Mouse (Mus musculus) embryonic facial prominence, embryonic 11.5 days (tissue): Measurements from ENCODE around the gene E130208F15Rik. TPM values are rescaled to one million over a fixed set of nuclear protein-coding genes. Genes with fewer than 3 reads are reported as not detected.

ENCODE experiments used
- ATAC-seq: fragments of 200-750 bp; cut with Nextera tagmentation; replicated peaks from 2 replicates; pipeline ENCODE4 v1.8.0; 2017; ENCODE audit warnings: low read depth; ENCODE audit not compliant: insufficient number of reproducible peaks, low FRiP score, low TSS enrichment
- DNase-seq: peaks from one replicate; pipeline ENCODE4 v3.0.0-alpha.2; 2015; ENCODE audit warnings: low spot score
- H3K27ac ChIP-seq: fragments of 300-500 bp; sonication (generic); replicated peaks from 2 replicates; pipeline ENCODE4 v1.5.1; 2014; ENCODE audit warnings: mild to moderate bottlenecking, low read depth, low read length, control low read depth
- H3K27me3 ChIP-seq: fragments of 300-500 bp; sonication (generic); 2 replicates; pipeline ENCODE4 v1.6.1; 2014; ENCODE audit warnings: mild to moderate bottlenecking, low read length, moderate library complexity, mixed read lengths; ENCODE audit not compliant: control insufficient read depth, insufficient read depth
- H3K36me3 ChIP-seq: fragments of 300-500 bp; sonication (generic); replicated peaks from 2 replicates; pipeline ENCODE4 v1.6.1; 2014; ENCODE audit warnings: low read depth, mild to moderate bottlenecking, low read length, moderate library complexity, mixed read lengths; ENCODE audit not compliant: control insufficient read depth, insufficient read depth
- H3K4me1 ChIP-seq: fragments of 300-500 bp; sonication (generic); 2 replicates; pipeline ENCODE4 v1.6.1; 2014; ENCODE audit warnings: low read length, mixed read lengths; ENCODE audit not compliant: control insufficient read depth, insufficient read depth
- H3K4me2 ChIP-seq: fragments of 300-500 bp; sonication (generic); 2 replicates; pipeline ENCODE4 v1.6.1; 2014; ENCODE audit warnings: low read depth, mild to moderate bottlenecking, control low read depth, low read length, moderate library complexity
- H3K4me3 ChIP-seq: fragments of 300-500 bp; sonication (generic); 2 replicates; pipeline ENCODE4 v1.5.1; 2014; ENCODE audit warnings: low read depth, low read length, control low read depth
- H3K9ac ChIP-seq: fragments of 300-500 bp; sonication (generic); replicated peaks from 2 replicates; pipeline ENCODE4 v1.6.1; 2014; ENCODE audit warnings: mild to moderate bottlenecking, control low read depth, low read length
- H3K9me3 ChIP-seq: fragments of 300-500 bp; sonication (generic); replicated peaks from 2 replicates; pipeline ENCODE4 v1.6.1; 2016; ENCODE audit warnings: mild to moderate bottlenecking, low read length, inconsistent platforms, mixed read lengths; ENCODE audit not compliant: control insufficient read depth
- WGBS: fragments of 180-500 bp; shearing (Covaris S2); extraction: QIAGEN DNeasy Blood & Tissue Kit; methylation state at CpG from one replicate; pipeline ENCODE4 v1.1.7; 2014; 5-methylcytosine and 5-hydroxymethylcytosine counted together
- polyA plus RNA-seq: library from polyadenylated mRNA; unstranded; fragments of >200 nt; fragmentation: Nextera tagmentation; extraction: Ambion mirVana; gene quantifications from 2 replicates; pipeline ENCODE4 v1.2.1, GENCODE M21; 2014

Gene E130208F15Rik
- polyA plus RNA-seq, result 1.4 TPM in 1 of 2 replicates, not detected in the other

DNA sequence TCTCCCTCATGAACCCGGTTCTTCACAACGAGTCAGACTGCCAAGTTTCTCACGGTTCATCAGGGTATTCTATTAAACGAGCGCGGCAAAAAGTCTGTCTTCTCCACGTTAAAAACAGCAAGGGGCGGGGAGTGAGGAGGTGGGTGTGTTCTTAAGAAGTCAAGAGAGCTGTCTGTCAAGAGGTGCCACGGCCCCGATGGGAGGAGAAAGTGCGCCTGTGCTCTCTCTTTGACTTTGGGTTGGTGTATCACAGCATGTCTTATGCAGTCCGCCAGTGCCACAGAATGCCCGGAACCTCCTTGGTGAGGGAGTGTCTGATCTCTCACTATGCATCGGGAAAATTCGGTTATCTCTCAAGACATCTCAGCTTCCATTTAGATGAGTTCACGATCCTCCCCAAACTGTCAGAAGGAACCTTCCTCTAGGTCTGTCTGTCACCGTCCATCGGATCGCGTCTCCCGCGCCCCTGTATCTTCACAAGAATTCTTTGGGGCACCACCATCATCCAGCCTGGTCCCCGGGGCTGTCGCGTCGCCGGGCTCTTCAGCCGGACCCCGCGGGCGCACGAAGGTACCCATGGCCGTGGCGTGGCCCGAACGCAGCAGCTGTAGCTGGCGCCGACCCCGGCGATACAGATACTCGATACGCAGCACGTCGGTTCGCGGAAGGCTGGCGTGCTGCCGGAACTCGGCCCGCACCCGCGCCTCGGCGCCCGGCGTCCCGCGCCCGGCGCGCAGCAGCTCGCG lies at the start of gene E130208F15Rik:
Gene E130208F15Rik (plus strand): TSS at position 202 of the 746 bp plus-strand sequence.
- H3K4me1 ChIP-seq, result no peaks in the 10 kb centered on the region
- H3K27me3 ChIP-seq, result no peaks in the 10 kb centered on the region
- H3K4me3 ChIP-seq, result peak within 1 kb of the TSS; percentile 87
- no peaks in the 10 kb centered on the region for H3K36me3 ChIP-seq
- H3K9me3 ChIP-seq, result no peaks in the 10 kb centered on the region
- DNase-seq (peak; percentile 76), ATAC-seq (peak; percentile 76)
- peak within 1 kb of the TSS; percentile 80; the same call in 1 of the 2 replicates for H3K27ac ChIP-seq
- under 1% methylated on average over 63 of the region's 63 CpGs for WGBS
- H3K9ac ChIP-seq, result peak within 1 kb of the TSS; percentile 87
- peak within 1 kb of the TSS; percentile 83 for H3K4me2 ChIP-seq

DNA sequence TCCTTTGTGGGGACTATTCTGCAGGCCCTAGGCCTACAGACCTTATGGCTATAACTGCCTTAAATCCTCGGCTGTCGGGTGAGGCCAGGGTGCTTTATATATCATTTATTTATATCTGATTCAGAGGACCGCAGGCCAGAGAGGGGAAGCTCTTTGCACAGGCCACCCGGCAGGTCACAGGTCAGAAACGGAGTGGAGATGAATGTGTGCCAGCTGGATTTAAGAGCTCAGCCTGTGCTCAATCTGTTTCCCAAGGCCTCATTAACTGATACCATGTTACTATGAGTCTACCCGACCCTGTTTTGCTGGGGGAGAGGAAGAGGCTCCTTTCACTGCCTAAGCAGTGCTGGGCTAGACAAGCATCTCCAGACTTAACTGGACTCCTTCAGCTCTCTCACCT lies 47.2 kb upstream of the E130208F15Rik start:
- Histone ChIP-seq H3K4me1 (no peaks in the 10 kb centered on the region), H3K4me3 (no peak overlapping the region), H3K27me3 (no peaks in the 10 kb centered on the region), H3K27ac (no peak overlapping the region), H3K36me3 (no peaks in the 10 kb centered on the region), H3K9ac (no peak overlapping the region), H3K9me3 (no peaks in the 10 kb centered on the region), H3K4me2 (no peak overlapping the region)
- no peak for DNase-seq
- ATAC-seq, result no peak
- 81% methylated on average over 6 of the region's 6 CpGs for whole genome bisulfite sequencing

DNA sequence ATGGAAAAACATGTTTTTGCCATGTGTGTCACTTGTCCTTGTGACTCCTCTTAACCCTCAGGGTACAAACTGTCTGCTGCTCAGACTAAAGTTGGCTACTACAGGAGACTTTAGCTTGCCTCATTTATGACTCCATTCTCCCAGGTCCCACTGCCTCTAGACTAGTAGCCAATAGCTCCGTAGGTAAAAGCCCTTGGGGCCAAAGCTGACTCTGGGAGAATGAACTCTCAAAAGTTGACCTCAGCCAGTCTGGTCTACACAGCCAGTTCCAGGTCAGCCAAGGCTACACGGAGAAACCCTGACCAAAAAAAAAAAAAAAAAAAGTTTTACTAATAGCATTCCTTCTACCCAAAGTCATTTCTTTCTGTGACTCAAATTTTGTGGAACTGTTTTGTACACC lies 42.6 kb upstream of the E130208F15Rik start:
- no peak for ATAC-seq
- DNase-seq, result no peak
- H3K27ac ChIP-seq, result no peak overlapping the region
- H3K4me1 ChIP-seq, result no peaks in the 10 kb centered on the region
- no peaks in the 10 kb centered on the region for H3K27me3 ChIP-seq
- H3K36me3 ChIP-seq, result no peaks in the 10 kb centered on the region
- H3K4me3 ChIP-seq, result no peak overlapping the region
- H3K4me2 ChIP-seq, result no peak overlapping the region; the same call in 1 of the 2 replicates
- no peaks in the 10 kb centered on the region for H3K9me3 ChIP-seq
- H3K9ac ChIP-seq, result no peak overlapping the region
- WGBS, result 57% methylated on average over 2 of the region's 2 CpGs

DNA sequence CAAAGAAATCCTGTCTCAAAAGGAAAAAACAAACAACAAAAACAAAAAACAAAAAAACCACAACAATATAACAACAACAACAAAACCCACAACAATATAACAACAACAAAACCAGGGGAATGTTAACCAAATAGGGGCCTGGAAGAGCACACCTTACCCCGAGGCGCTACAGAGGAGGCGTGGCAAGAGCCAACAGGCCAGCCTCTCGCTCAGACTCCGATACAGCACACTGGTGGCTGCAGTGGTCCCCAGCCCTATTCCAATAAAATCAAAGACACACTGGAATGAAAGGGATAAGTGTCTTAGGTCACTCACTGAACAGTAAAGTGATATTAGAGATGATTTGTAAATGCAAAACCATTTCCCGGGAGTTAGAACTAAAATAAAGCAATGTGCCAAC lies 42.0 kb upstream of the E130208F15Rik start:
- Histone ChIP-seq H3K36me3 (no peaks in the 10 kb centered on the region), H3K4me2 (peak overlapping the region; percentile 80), H3K27ac (peak overlapping the region; percentile 90; the same call in 1 of the 2 replicates), H3K9me3 (no peaks in the 10 kb centered on the region), H3K27me3 (no peaks in the 10 kb centered on the region), H3K4me3 (peak overlapping the region; percentile 65), H3K9ac (peak overlapping the region; percentile 60), H3K4me1 (no peaks in the 10 kb centered on the region)
- WGBS, result under 1% methylated on average over 6 of the region's 6 CpGs
- ATAC-seq (peak; percentile 49; the same call in 1 of the 2 replicates), DNase-seq (peak; percentile 46)

DNA sequence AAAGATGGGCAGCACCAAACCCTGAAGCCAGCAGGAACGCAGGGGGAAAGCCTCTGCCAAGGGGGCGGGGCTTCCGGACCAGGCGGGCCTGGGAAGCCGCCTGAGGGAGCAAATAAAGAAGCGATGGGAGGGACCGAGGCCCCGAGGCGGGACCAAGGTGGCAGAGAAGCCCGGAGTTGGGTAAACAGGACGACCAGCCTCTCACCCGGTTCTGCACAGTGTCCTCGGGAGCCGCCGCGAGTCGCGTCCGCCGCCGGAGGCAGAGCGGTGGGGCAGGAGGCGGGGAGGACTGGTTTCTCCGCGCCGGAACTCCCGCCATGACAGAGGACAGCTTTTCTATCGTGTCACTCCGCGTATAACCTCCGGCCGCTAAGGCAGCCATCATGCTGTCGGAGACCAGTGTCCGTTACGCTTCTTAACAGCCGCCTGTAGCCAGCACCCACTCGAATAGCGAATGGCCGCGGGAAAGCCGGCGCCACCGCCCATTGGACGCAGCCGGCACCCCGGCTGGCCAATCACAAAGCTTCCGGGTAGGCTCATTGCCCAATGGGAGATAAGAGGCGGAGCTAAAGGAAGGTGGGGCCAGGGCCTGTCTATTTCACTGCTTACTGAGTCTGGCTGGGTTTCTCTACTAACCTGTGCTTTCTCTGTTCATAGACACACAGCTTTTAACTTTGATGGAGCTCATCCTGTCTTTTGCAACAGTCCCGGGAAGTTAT lies 41.4 kb upstream of the E130208F15Rik start, which contains the start of the genes Thap8 and Wdr62:
Gene Thap8 (plus strand): TSS at position 144 of the 719 bp plus-strand sequence.
Gene Wdr62 (minus strand): TSS at position 469 of the 719 bp plus-strand sequence.
- no peaks in the 10 kb centered on the region for H3K27me3 ChIP-seq
- H3K9me3 ChIP-seq, result no peaks in the 10 kb centered on the region
- under 1% methylated on average over 49 of the region's 49 CpGs for WGBS
- H3K9ac ChIP-seq, result peak within 1 kb of the TSS; percentile 60
- peak within 1 kb of the TSS; percentile 65 for H3K4me3 ChIP-seq
- no peaks in the 10 kb centered on the region for H3K4me1 ChIP-seq
- peak within 1 kb of the TSS; percentile 80 for H3K4me2 ChIP-seq
- peak; percentile 91 for ATAC-seq
- peak; percentile 95 for DNase-seq
- no peaks in the 10 kb centered on the region for H3K36me3 ChIP-seq
- H3K27ac ChIP-seq, result peak within 1 kb of the TSS; percentile 90

DNA sequence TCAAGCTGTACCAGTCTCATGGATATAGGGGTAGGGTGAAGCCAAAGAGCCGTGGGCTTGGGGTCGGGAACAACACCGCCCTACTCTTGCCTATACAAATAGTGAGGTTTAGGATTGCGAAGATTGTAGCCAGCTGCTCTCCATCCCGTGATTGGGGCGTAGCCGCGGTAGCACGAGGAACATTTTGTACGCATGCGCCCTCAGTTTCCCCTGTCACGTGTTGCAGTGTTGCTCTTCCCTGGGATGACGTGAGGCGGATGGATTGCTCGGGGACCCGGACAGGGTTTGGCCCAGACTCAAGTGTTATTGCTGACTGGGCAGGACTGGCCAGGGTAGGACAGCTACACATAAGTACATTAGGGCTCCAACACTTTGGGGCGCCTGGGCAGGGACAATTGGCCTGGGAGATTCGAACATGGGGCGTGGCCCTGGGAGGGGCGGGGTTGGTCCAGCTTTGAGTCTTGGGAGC lies 40.8 kb upstream of the E130208F15Rik start:
- peak overlapping the region; percentile 90 for H3K27ac ChIP-seq
- H3K9me3 ChIP-seq, result no peaks in the 10 kb centered on the region
- H3K27me3 ChIP-seq, result no peaks in the 10 kb centered on the region
- ATAC-seq, result peak; percentile 80
- no peaks in the 10 kb centered on the region for H3K36me3 ChIP-seq
- H3K9ac ChIP-seq, result peak overlapping the region; percentile 53
- H3K4me3 ChIP-seq, result peak overlapping the region; percentile 65
- no peaks in the 10 kb centered on the region for H3K4me1 ChIP-seq
- under 1% methylated on average over 20 of the region's 20 CpGs for WGBS
- H3K4me2 ChIP-seq, result peak overlapping the region; percentile 80
- DNase-seq, result peak; percentile 92

DNA sequence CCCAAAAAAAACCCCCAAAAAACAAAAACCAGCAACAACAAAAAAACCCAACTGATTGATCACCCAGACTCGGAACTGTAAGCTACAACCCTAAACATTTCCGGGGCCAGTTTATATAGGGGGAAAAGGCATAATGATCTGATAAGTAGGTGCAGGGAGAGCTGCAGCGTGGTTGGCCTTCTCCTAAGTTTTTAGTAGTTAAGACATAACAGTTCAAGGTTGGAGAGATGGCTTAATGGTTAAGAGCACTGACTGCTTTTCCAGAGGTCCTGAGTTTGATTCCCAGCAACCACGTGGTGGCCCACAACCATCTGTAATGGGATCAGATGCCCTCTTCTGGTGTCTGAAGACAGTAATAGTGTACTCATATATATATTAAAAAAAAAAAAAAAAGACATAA lies 40.0 kb upstream of the E130208F15Rik start:
- Histone ChIP-seq H3K4me2 (no peak overlapping the region; the same call in 1 of the 2 replicates), H3K27me3 (no peaks in the 10 kb centered on the region), H3K4me1 (no peaks in the 10 kb centered on the region), H3K27ac (no peak overlapping the region), H3K9ac (no peak overlapping the region), H3K9me3 (no peaks in the 10 kb centered on the region), H3K36me3 (no peaks in the 10 kb centered on the region), H3K4me3 (no peak overlapping the region)
- no peak for DNase-seq
- 71% methylated on average over 4 of the region's 4 CpGs for WGBS
- no peak for ATAC-seq
